Mouse (Mus musculus): ENCODE measurements around the gene Heg1.

- peak; percentile 47 for TF ChIP-seq CTCF (IDR thresholded peaks at IDR 0.05; ENCODE audit: low read depth)
- TF ChIP-seq EP300 (IDR thresholded peaks at IDR 0.05; ENCODE audit: low read depth): no peak
Measured at GRCm38 (mm10) chr16:33756396-33756795, 72.2 kb downstream of the Heg1 start.

Data from liver, postnatal 0 days (tissue).